Mouse (Mus musculus) intestine, postnatal 0 days (tissue): Measurements from ENCODE around the gene 1700003F12Rik. TPM values are rescaled to one million over a fixed set of nuclear protein-coding genes. Genes with fewer than 3 reads are reported as not detected.
A peak's percentile ranks its signal among the peaks of the same experiment; 100 is the strongest.

Source experiments
- ATAC-seq: fragments of 200-750 bp; cut with Nextera tagmentation; 2 replicates; pipeline ENCODE4 v1.8.0; 2017; ENCODE audit warnings: mild to moderate bottlenecking, moderate TSS enrichment, moderate library complexity
- H3K27ac ChIP-seq: fragments of 300-500 bp; sonication (generic); 2 replicates; pipeline ENCODE4 v1.5.1; 2014; ENCODE audit warnings: mild to moderate bottlenecking, low read depth, low read length, moderate library complexity
- H3K27me3 ChIP-seq: fragments of 300-500 bp; sonication (generic); replicated peaks from 2 replicates; pipeline ENCODE4 v1.6.1; 2014; ENCODE audit warnings: low read length, mixed read lengths; ENCODE audit not compliant: control insufficient read depth, insufficient read depth
- H3K36me3 ChIP-seq: fragments of 300-500 bp; sonication (generic); 2 replicates; pipeline ENCODE4 v1.6.1; 2014; ENCODE audit warnings: mild to moderate bottlenecking, moderate library complexity; ENCODE audit not compliant: control insufficient read depth, insufficient read depth
- H3K4me1 ChIP-seq: fragments of 300-500 bp; sonication (generic); replicated peaks from 2 replicates; pipeline ENCODE4 v1.6.1; 2014; ENCODE audit warnings: antibody characterized with exemption, low read length, mixed read lengths; ENCODE audit not compliant: control insufficient read depth, insufficient read depth
- H3K4me2 ChIP-seq: fragments of 300-500 bp; sonication (generic); replicated peaks from 2 replicates; pipeline ENCODE4 v1.6.1; 2014; ENCODE audit warnings: low read depth, mild to moderate bottlenecking, moderate library complexity
- H3K4me3 ChIP-seq: fragments of 300-500 bp; sonication (generic); 2 replicates; pipeline ENCODE4 v1.5.1; 2014; ENCODE audit warnings: low read depth, low read length
- H3K9ac ChIP-seq: fragments of 300-500 bp; sonication (generic); 2 replicates; pipeline ENCODE4 v1.6.1; 2014; ENCODE audit warnings: mild to moderate bottlenecking, low read depth, low read length
- H3K9me3 ChIP-seq: fragments of 300-500 bp; sonication (generic); 2 replicates; pipeline ENCODE4 v1.6.1; 2016; ENCODE audit warnings: mixed run types; ENCODE audit not compliant: control insufficient read depth
- CTCF ChIP-seq: sonication (generic); IDR thresholded peaks from 2 replicates; pipeline ENCODE4 v1.5.1; 2016; ENCODE audit warnings: low read depth, mild to moderate bottlenecking, control low read depth, antibody characterized with exemption, moderate library complexity
- WGBS: fragments of 180-500 bp; shearing (Covaris S2); extraction: QIAGEN DNeasy Blood & Tissue Kit; methylation state at CpG from one replicate; pipeline ENCODE4 v1.1.7; 2014; 5-methylcytosine and 5-hydroxymethylcytosine counted together
- polyA plus RNA-seq: library from polyadenylated mRNA; unstranded; fragments of >200 nt; fragmentation: Nextera tagmentation; extraction: Ambion mirVana; gene quantifications from 2 replicates; pipeline ENCODE4 v1.2.1, GENCODE M21; 2015

1700003F12Rik gene
- polyA plus RNA-seq, 1 experiment from 2014 or later, result 1.6 TPM

DNA sequence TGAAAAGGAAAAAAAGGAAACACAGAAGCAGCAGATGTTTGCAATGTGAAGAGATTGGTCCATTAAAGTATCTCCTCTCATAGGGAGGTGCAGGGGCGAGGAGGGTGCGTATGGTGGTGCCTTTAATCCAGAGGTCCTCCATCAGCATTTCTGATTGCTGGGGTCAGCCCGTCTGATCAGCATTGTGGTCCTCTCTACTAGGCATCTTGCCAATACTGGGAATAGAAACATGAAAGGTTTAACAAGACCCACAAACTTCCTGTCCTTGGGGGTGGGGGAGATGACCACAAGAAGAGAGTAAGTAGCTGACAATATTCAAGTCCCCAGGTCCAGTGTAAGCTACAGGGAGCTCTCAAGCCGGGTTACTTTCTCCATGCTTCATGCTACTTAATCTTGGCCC, 23.8 kb downstream of the 1700003F12Rik start:
- Histone ChIP-seq H3K4me3 (no peak overlapping the region; the same call in 1 of the 2 replicates), H3K4me2 (peak overlapping the region; percentile 89; the same call in 1 of the 2 replicates), H3K4me1 (no peaks in the 10 kb centered on the region), H3K9me3 (no peaks in the 10 kb centered on the region), H3K27me3 (no peaks in the 10 kb centered on the region), H3K27ac (no peak overlapping the region), H3K9ac (no peak overlapping the region), H3K36me3 (no peaks in the 10 kb centered on the region)
- TF ChIP-seq CTCF, result no peak
- 62% methylated on average over 4 of the region's 4 CpGs for WGBS
- no peak for ATAC-seq

DNA sequence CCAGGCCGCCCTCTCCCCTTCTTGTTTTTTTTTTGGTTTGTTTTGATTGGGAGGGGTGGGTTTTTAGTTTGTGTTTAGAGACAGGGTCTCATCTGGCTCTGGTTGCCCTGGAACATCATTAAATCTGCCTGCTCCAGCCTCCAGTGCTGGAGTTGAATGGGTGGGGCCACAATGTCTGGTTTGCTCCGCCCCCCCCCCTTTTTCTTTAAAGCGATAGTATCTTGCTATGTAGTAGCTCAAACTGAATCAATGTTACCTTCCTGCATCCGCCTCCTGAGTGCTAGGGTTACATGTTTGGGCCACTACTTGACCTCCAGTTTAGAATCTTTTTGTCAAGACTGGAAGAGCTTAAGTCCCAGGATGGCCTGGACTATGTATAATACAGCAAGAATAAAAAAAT, 24.4 kb downstream of the 1700003F12Rik start:
- Histone ChIP-seq H3K27me3 (no peaks in the 10 kb centered on the region), H3K27ac (no peak overlapping the region), H3K4me2 (no peak overlapping the region), H3K9me3 (no peaks in the 10 kb centered on the region), H3K4me3 (no peak overlapping the region), H3K9ac (no peak overlapping the region), H3K4me1 (no peaks in the 10 kb centered on the region), H3K36me3 (no peaks in the 10 kb centered on the region)
- TF ChIP-seq CTCF, result no peak
- WGBS, result 83% methylated on average over 4 of the region's 4 CpGs
- no peak for ATAC-seq

DNA sequence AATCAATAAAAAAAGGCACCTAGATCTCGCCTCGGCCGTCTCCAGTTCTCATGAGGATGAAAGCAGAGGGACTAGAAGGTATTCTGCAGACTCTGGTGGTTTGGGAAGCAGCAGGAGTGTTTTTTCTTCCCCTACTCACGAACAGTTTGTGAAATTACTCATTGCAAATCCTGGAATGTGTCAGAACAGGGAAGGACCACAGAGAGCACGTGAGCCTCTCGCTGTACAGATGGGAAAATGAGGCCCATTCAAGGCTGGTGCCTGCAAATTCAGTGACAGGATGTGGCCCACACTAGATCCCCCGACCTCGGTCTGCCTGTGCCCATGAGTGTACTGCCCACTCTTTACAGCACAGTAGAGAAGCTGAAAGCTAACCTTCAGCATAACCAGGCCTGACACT, 25.1 kb downstream of the 1700003F12Rik start:
- H3K36me3 ChIP-seq, result no peaks in the 10 kb centered on the region
- TF ChIP-seq CTCF, result no peak
- no peaks in the 10 kb centered on the region for H3K4me1 ChIP-seq
- 67% methylated on average over 8 of the region's 8 CpGs for WGBS
- ATAC-seq, result no peak
- H3K9ac ChIP-seq, result no peak overlapping the region
- no peak overlapping the region for H3K27ac ChIP-seq
- H3K4me3 ChIP-seq, result no peak overlapping the region
- H3K4me2 ChIP-seq, result no peak overlapping the region
- H3K9me3 ChIP-seq, result no peaks in the 10 kb centered on the region
- no peaks in the 10 kb centered on the region for H3K27me3 ChIP-seq

DNA sequence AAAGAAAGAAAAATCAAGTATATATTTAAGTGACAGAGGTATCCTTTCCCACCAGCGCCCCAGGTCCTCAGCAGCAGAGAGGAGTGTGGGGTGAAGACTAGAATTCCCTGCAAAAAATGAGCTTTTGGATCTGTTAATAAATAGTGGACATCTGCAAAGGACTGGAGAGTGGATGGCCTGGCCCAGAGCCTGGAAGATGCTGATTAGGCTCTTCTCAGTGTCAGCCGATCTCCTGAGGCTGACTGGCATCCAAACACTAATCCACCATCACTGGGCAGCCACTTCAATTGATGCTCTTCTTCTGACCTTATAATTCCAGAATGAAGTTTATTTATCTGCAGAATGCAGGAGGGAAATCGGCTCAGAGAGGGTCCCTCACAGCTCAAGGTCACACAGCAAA, 26.1 kb downstream of the 1700003F12Rik start:
- Histone ChIP-seq H3K9ac (no peak overlapping the region), H3K36me3 (no peaks in the 10 kb centered on the region), H3K9me3 (no peaks in the 10 kb centered on the region), H3K4me1 (no peaks in the 10 kb centered on the region), H3K27ac (no peak overlapping the region), H3K4me2 (no peak overlapping the region), H3K27me3 (no peaks in the 10 kb centered on the region), H3K4me3 (no peak overlapping the region)
- no peak for TF ChIP-seq CTCF
- ATAC-seq, result no peak
- 76% methylated on average over 3 of the region's 3 CpGs for WGBS

DNA sequence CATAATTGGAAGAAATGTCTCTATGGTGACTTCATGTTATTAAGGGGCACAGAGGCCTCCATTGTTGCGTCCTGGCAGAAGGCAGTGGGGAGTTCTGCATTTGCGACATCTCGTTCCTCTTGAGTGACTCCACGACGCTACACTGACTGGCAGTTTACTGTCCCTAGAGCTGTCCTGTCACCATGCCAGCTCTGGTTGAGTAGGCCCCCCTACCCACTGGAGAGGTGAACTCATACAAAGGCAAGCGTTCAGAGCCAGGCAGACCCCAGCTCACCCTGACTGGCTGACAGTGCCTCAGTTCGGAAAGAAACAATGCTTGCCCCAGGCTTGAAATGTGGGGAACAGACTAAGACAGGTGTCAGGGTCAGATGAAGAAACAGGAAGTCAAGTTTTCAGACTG, 27.4 kb downstream of the 1700003F12Rik start:
- no peak for TF ChIP-seq CTCF
- no peak overlapping the region for H3K4me2 ChIP-seq
- no peak overlapping the region for H3K27ac ChIP-seq
- H3K9ac ChIP-seq, result no peak overlapping the region
- H3K4me3 ChIP-seq, result no peak overlapping the region
- H3K9me3 ChIP-seq, result no peaks in the 10 kb centered on the region
- no peaks in the 10 kb centered on the region for H3K36me3 ChIP-seq
- 71% methylated on average over 7 of the region's 7 CpGs for WGBS
- H3K27me3 ChIP-seq, result no peaks in the 10 kb centered on the region
- ATAC-seq, result no peak
- no peaks in the 10 kb centered on the region for H3K4me1 ChIP-seq

DNA sequence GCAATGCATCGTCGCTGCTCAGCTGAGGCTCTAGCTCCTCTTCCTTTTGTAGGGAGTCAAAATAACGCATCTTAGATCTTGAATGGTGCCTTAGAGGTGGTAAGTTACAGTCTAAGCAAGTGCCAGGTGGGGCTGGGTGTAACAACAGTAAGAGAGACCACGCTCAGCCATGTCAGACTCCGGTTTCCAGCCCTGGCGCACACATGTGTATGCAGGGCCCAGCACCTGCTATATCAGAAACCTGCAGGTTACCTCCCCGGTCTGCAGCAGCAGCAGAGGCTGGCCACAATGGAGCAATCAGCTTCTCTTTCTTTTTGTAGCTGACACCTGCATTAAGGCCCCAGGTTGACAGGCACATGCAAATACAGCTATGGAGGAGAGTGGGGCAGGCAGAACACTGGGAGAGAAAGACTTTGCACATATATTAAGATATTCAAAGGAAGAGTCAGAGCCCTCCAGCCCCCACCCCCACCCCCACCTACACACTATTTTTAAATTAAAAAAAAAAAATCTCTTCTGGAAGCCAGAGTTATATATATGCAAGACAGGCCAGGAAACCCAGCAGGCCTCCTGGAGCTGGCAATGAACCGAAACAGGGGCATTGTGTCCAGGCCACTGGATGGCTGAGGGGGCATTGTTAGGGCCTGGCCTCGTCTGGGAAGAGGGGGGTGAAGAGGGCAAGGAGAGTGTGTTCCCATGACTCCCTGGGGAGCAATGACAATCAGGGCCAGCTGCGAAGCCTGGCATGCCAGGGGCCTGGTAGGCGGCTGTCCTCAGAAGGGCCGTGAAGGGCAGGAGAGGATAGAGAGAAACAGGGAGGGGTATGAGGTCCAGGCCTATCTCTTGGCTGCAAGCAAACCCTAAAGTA, 30.2 kb downstream of the 1700003F12Rik start:
- no peak overlapping the region for H3K27ac ChIP-seq
- no peak overlapping the region for H3K4me2 ChIP-seq
- no peak for ATAC-seq
- no peaks in the 10 kb centered on the region for H3K9me3 ChIP-seq
- no peaks in the 10 kb centered on the region for H3K27me3 ChIP-seq
- H3K4me3 ChIP-seq, result no peak overlapping the region
- H3K4me1 ChIP-seq, result no peaks in the 10 kb centered on the region
- no peak for TF ChIP-seq CTCF
- no peak overlapping the region for H3K9ac ChIP-seq
- H3K36me3 ChIP-seq, result no peaks in the 10 kb centered on the region
- 72% methylated on average over 12 of the region's 12 CpGs for WGBS
